Mouse (Mus musculus) kidney, postnatal 0 days (tissue): ENCODE data around the gene Gpr179. TPM values are rescaled to one million over a fixed set of nuclear protein-coding genes. Genes with fewer than 3 reads are reported as not detected.

ENCODE experiments used
- ATAC-seq: fragments of 200-750 bp; cut with Nextera tagmentation; replicated peaks from 2 replicates; pipeline ENCODE4 v1.8.0; 2017; ENCODE audit warnings: low read depth, moderate number of reproducible peaks, moderate TSS enrichment, moderate library complexity; ENCODE audit not compliant: low FRiP score
- DNase-seq: peaks from one replicate; pipeline ENCODE4 v3.0.0-alpha.2; 2016; ENCODE audit warnings: low spot score
- H3K27ac ChIP-seq: fragments of 300-500 bp; sonication (generic); 2 replicates; pipeline ENCODE4 v1.5.1; 2014; ENCODE audit warnings: mild to moderate bottlenecking
- H3K27me3 ChIP-seq: fragments of 300-500 bp; sonication (generic); 2 replicates; pipeline ENCODE4 v1.6.1; 2014; ENCODE audit warnings: low read length, mixed read lengths; ENCODE audit not compliant: insufficient read depth
- H3K36me3 ChIP-seq: fragments of 300-500 bp; sonication (generic); 2 replicates; pipeline ENCODE4 v1.6.1; 2014; ENCODE audit warnings: low read length, mixed read lengths; ENCODE audit not compliant: insufficient read depth
- H3K4me1 ChIP-seq: fragments of 300-500 bp; sonication (generic); replicated peaks from 2 replicates; pipeline ENCODE4 v1.6.1; 2014; ENCODE audit warnings: antibody characterized with exemption, low read length, mixed read lengths; ENCODE audit not compliant: insufficient read depth
- H3K4me2 ChIP-seq: fragments of 300-500 bp; sonication (generic); 2 replicates; pipeline ENCODE4 v1.6.1; 2014; ENCODE audit warnings: mild to moderate bottlenecking, low read length, moderate library complexity, mixed read lengths
- H3K4me3 ChIP-seq: fragments of 300-500 bp; sonication (generic); replicated peaks from 2 replicates; pipeline ENCODE4 v1.5.1; 2014; ENCODE audit warnings: low read depth, low read length
- H3K9ac ChIP-seq: fragments of 300-500 bp; sonication (generic); 2 replicates; pipeline ENCODE4 v1.6.1; 2014; ENCODE audit warnings: low read depth, low read length
- H3K9me3 ChIP-seq: fragments of 300-500 bp; sonication (generic); replicated peaks from 2 replicates; pipeline ENCODE4 v1.6.1; 2016; ENCODE audit warnings: low read length, inconsistent platforms, mixed read lengths
- CTCF ChIP-seq: IDR thresholded peaks from 2 replicates; pipeline ENCODE4 v1.5.1; 2016; ENCODE audit warnings: antibody characterized with exemption, low read depth, mild to moderate bottlenecking, moderate library complexity
- WGBS: fragments of 180-500 bp; shearing (Covaris S2); extraction: QIAGEN DNeasy Blood & Tissue Kit; methylation state at CpG from one replicate; pipeline ENCODE4 v1.1.7; 2014; 5-methylcytosine and 5-hydroxymethylcytosine counted together
- polyA plus RNA-seq: library from polyadenylated mRNA; unstranded; fragments of >200 nt; fragmentation: Nextera tagmentation; extraction: Ambion mirVana; gene quantifications from 2 replicates; pipeline ENCODE4 v1.2.1, GENCODE M21; 2015

The Gpr179 gene
- polyA plus RNA-seq, 1 experiment from 2014 or later = 0.05 TPM

DNA sequence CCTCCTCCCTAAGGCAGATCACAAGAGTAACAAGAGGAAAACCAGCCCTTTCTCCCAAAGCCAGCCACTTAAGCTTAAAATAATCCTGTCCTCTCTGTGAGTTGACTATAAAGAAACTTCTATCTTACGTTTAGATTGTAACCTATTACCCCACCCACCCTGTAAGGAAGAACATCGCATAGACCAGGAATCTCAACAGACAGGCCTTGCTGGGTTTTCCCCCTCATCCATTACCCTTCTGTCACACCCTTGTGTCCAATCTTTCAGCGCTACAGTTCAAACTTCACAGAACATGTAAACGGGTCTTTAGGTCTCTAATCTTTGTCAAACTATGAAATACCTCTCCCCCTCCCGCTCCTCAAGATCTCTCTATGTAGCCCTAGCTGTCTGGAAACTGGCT is 47.2 kb downstream of the Gpr179 start:
- Histone ChIP-seq H3K4me2 (no peak overlapping the region), H3K4me1 (0 out of 2 replicates have a peak, but pooled peaks cover 4% of the 10 kb centered on the region), H3K9ac (no peak overlapping the region), H3K27me3 (no peaks in the 10 kb centered on the region), H3K36me3 (no peaks in the 10 kb centered on the region), H3K27ac (no peak overlapping the region), H3K4me3 (no peak overlapping the region), H3K9me3 (no peaks in the 10 kb centered on the region)
- ATAC-seq (no peak), DNase-seq (no peak)
- 62% methylated on average over 5 of the region's 5 CpGs for WGBS
- no peak for TF ChIP-seq CTCF

DNA sequence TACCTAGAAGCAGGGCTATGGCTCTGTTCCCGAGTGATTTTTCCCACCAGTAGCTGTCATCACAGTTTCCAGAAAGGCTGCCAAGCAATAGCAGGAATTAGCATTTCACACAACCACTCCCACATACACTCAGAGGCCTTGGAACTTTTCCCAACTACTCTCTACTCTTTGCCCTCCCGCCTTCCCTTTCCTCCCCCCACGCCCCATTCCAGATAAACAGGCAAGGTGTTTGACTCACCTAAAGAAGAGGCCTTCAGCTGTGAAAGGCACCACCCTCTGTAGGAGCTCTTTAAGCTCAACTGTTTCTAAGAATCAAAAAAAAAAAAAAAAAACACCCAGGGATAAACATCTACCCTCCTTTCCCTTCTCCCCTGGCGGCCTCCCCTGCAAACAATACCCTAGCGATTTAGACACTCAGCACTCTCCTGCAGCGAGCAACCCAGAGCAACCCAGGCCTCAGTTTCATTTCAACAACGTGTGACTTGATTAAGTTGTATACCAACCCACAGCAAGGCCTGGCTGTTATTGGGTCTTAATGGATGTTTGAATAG is 49.6 kb downstream of the Gpr179 start:
- Histone ChIP-seq H3K36me3 (no peaks in the 10 kb centered on the region), H3K9me3 (no peaks in the 10 kb centered on the region), H3K27ac (no peak overlapping the region), H3K9ac (no peak overlapping the region), H3K4me3 (no peak overlapping the region), H3K4me1 (no peaks in the 10 kb centered on the region), H3K4me2 (no peak overlapping the region), H3K27me3 (no peaks in the 10 kb centered on the region)
- DNase-seq = peak; percentile 50
- no peak for ATAC-seq
- TF ChIP-seq CTCF = no peak
- WGBS = 22% methylated on average over 7 of the region's 7 CpGs

DNA sequence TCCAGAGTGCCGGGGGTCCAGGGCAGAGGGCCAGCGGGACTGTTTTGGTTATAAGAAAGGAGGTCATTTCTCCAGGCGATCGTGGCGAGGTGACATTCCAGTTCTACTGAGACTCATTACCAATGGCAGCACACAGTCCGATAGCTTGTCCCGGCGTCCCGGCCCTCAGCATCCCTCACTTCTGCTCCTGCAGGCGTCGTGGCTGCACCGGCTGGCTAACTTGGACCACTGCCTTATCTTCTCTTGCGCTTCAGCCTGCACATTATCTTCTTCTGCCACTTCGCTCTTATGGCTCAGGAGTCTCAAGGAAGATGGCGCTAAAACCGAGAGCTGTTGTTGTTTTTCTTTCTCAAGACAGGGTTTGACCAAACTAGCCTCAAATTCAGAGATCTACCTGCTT is 50.5 kb downstream of the Gpr179 start:
- no peak overlapping the region for H3K9ac ChIP-seq
- no peak for TF ChIP-seq CTCF
- no peaks in the 10 kb centered on the region for H3K36me3 ChIP-seq
- ATAC-seq (no peak), DNase-seq (no peak)
- no peak overlapping the region for H3K27ac ChIP-seq
- no peaks in the 10 kb centered on the region for H3K4me1 ChIP-seq
- no peak overlapping the region for H3K4me3 ChIP-seq
- H3K9me3 ChIP-seq = no peaks in the 10 kb centered on the region
- no peaks in the 10 kb centered on the region for H3K27me3 ChIP-seq
- H3K4me2 ChIP-seq = no peak overlapping the region
- WGBS = 90% methylated on average over 16 of the region's 16 CpGs

DNA sequence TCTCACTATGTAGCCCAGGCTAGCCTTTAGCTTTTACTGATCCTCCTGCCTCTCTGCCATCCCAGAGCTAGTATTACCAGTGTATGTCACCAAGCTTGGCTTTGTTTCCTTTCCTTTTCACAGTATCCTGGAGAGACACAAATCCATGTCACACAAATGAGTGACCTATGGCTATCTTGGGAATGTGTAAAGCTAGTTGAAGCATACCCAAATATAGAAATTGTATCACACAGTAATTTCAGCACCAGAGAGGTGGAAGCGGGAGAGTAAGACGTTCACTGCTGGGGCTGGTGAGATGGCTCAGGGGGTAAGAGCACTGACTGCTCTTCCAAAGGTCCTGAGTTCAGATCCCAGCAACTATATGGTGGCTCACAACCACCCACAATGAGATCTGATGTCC is 51.9 kb downstream of the Gpr179 start:
- no peak overlapping the region for H3K4me3 ChIP-seq
- no peak overlapping the region for H3K27ac ChIP-seq
- no peak overlapping the region for H3K9ac ChIP-seq
- ATAC-seq (no peak), DNase-seq (no peak)
- H3K4me1 ChIP-seq = no peaks in the 10 kb centered on the region
- H3K36me3 ChIP-seq = no peaks in the 10 kb centered on the region
- H3K4me2 ChIP-seq = no peak overlapping the region
- no peak for TF ChIP-seq CTCF
- WGBS = 85% methylated on average over 2 of the region's 2 CpGs
- H3K9me3 ChIP-seq = no peaks in the 10 kb centered on the region
- H3K27me3 ChIP-seq = no peaks in the 10 kb centered on the region

DNA sequence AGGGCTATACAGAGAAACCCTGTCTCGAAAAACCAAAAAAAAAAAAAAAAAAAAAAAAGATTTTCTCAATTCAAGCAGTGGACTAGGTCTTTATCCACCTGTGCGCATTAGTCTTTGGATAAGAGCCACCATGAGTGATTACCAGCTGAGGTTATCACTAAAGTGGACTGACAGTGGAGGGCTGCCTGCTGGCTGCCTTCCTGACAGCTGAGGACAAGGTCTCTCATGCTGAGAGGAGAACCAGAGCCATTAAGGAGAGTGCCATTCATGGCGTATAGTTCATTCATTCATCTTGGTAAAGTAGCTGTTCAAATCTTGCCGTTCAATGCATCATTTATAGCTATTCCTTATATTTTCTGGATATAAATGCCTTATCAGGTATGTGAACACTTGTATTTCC is 55.3 kb downstream of the Gpr179 start:
- no peak for TF ChIP-seq CTCF
- no peak overlapping the region for H3K4me2 ChIP-seq
- H3K27ac ChIP-seq = no peak overlapping the region
- H3K9ac ChIP-seq = no peak overlapping the region
- DNase-seq = no peak
- H3K4me3 ChIP-seq = no peak overlapping the region
- no peaks in the 10 kb centered on the region for H3K9me3 ChIP-seq
- ATAC-seq = no peak
- no peaks in the 10 kb centered on the region for H3K36me3 ChIP-seq
- 91% methylated on average over 3 of the region's 4 CpGs for WGBS
- no peaks in the 10 kb centered on the region for H3K4me1 ChIP-seq
- no peaks in the 10 kb centered on the region for H3K27me3 ChIP-seq

DNA sequence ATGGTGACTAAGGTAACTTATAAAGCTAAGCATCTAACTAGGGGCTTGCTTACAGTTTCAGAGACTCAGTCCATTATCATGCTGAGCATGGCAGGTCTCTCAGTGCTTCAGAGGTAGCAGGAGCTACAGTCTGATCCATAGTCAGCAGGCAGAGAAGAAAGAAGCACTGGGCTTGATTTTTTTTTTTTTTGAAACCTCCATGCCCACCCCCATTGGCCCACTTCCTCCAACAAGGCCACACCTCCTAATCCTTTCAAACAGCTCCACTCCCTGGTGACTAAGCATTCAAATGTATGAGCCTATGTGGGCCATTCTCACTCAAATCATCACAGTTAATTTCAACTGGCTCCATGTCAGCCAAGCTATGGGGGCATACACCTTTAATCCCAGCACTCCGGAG is 59.1 kb downstream of the Gpr179 start:
- no peak for ATAC-seq
- H3K27ac ChIP-seq = no peak overlapping the region
- no peaks in the 10 kb centered on the region for H3K36me3 ChIP-seq
- TF ChIP-seq CTCF = no peak
- no peak overlapping the region for H3K4me2 ChIP-seq
- no peaks in the 10 kb centered on the region for H3K9me3 ChIP-seq
- H3K27me3 ChIP-seq = no peaks in the 10 kb centered on the region
- 96% methylated on average over 1 of the region's 1 CpGs for WGBS
- no peak overlapping the region for H3K4me3 ChIP-seq
- no peak overlapping the region for H3K9ac ChIP-seq
- H3K4me1 ChIP-seq = no peaks in the 10 kb centered on the region
- no peak for DNase-seq
